Mouse (Mus musculus) bone marrow, adult 2 months (tissue): ENCODE data around the gene Gpr87. TPM values are rescaled to one million over a fixed set of nuclear protein-coding genes. Genes with fewer than 3 reads are reported as not detected.

Experiments
- H3K27ac ChIP-seq: fragments of 200-500 bp; 2 replicates; pipeline ENCODE4 v1.5.1; 2012; ENCODE audit warnings: low read depth, mild to moderate bottlenecking, control low read depth, inconsistent platforms, low read length; ENCODE audit not compliant: control insufficient read depth, poor library complexity, insufficient read depth
- H3K4me1 ChIP-seq: fragments of 200-500 bp; 2 replicates; pipeline ENCODE4 v1.6.1; 2011; ENCODE audit warnings: low read length; ENCODE audit not compliant: control insufficient read depth, insufficient read depth
- H3K4me3 ChIP-seq: fragments of 200-500 bp; replicated peaks from 2 replicates; pipeline ENCODE3; 2011; ENCODE audit warnings: mild to moderate bottlenecking, low read depth, low read length, control low read depth; ENCODE audit not compliant: control insufficient read depth
- CTCF ChIP-seq: fragments of 200-500 bp; IDR thresholded peaks from 2 replicates; pipeline ENCODE4 v1.5.1; 2011; ENCODE audit warnings: low read length, control low read depth; ENCODE audit not compliant: control insufficient read depth, insufficient read depth
- POLR2A ChIP-seq: fragments of 200-500 bp; IDR thresholded peaks from 2 replicates; pipeline ENCODE4 v1.6.1; 2011; ENCODE audit warnings: low read depth, mild to moderate bottlenecking, control low read depth, low read length, borderline replicate concordance; ENCODE audit not compliant: control insufficient read depth
- WGBS: fragments of 180-500 bp; shearing (Covaris S2); methylation state at CpG from one replicate; pipeline ENCODE4 v1.1.7; 2018; 5-methylcytosine and 5-hydroxymethylcytosine counted together
- polyA plus RNA-seq: library from polyadenylated mRNA; stranded (reverse); fragments of >200 nt; gene quantifications from 2 replicates; pipeline ENCODE4 v1.2.4, GENCODE M21; 2011; ENCODE audit warnings: low replicate concordance; ENCODE audit not compliant: missing spikeins, insufficient read depth, insufficient read length

The Gpr87 gene
- polyA plus RNA-seq, 1 experiment: not detected

- TF ChIP-seq POLR2A (no peak), CTCF (no peak)
- 87% methylated on average over 10 of the region's 10 CpGs for WGBS
- peaks cover 3% of the 10 kb centered on the region for H3K4me1 ChIP-seq
Observed at GRCm38 (mm10) chr3:59217211-59217610, 22.3 kb upstream of the Gpr87 start.

GRCm38 (mm10) chr3:59212404-59212803 lies 17.5 kb upstream of the Gpr87 start:
- TF ChIP-seq CTCF (no peak), POLR2A (no peak)
- H3K4me1 ChIP-seq: peaks cover 9% of the 10 kb centered on the region
- H3K4me3 ChIP-seq: no peak overlapping the region
- H3K27ac ChIP-seq: peak overlapping the region; percentile 38; the same call in 1 of the 2 replicates

More at GRCm38 (mm10) chr3:59217211-59217610, 22.3 kb upstream of the Gpr87 start:
- Histone ChIP-seq H3K4me3 (no peak overlapping the region), H3K27ac (no peak overlapping the region)

- Histone ChIP-seq H3K27ac (peak overlapping the region; percentile 33; the same call in 1 of the 2 replicates), H3K4me3 (peak overlapping the region; percentile 29), H3K4me1 (peaks cover 9% of the 10 kb centered on the region)
- TF ChIP-seq POLR2A (no peak), CTCF (no peak)
- WGBS: 15% methylated on average over 8 of the region's 8 CpGs
Observed at GRCm38 (mm10) chr3:59211784-59212183, 16.9 kb upstream of the Gpr87 start.

- TF ChIP-seq CTCF (no peak), POLR2A (no peak)
- Histone ChIP-seq H3K4me3 (peak within 1 kb of the TSS; percentile 47), H3K27ac (peak within 1 kb of the TSS; percentile 33), H3K4me1 (peaks cover 11% of the 10 kb centered on the region)
- 12% methylated on average over 6 of the region's 6 CpGs for WGBS
Observed at GRCm38 (mm10) chr3:59210727-59211126, 15.8 kb upstream of the Gpr87 start, which contains the start of gene P2ry13. Gene P2ry13 (minus strand): TSS chr3:59210882.

GRCm38 (mm10) chr3:59210089-59210488 lies 15.2 kb upstream of the Gpr87 start:
- H3K4me3 ChIP-seq: peak overlapping the region; percentile 47
- peaks cover 14% of the 10 kb centered on the region for H3K4me1 ChIP-seq
- peak overlapping the region; percentile 21; the same call in 1 of the 2 replicates for H3K27ac ChIP-seq
- WGBS: 59% methylated on average over 8 of the region's 8 CpGs
- TF ChIP-seq CTCF (no peak), POLR2A (no peak)

- TF ChIP-seq CTCF: 0 out of 2 replicates have a peak, but pooled peaks have one; percentile 16
- no peak for TF ChIP-seq POLR2A
- H3K27ac ChIP-seq: no peak overlapping the region
- 57% methylated on average over 4 of the region's 4 CpGs for WGBS
- peaks cover 16% of the 10 kb centered on the region for H3K4me1 ChIP-seq
- H3K4me3 ChIP-seq: peak overlapping the region; percentile 39
Observed at GRCm38 (mm10) chr3:59208650-59209548, 14.0 kb upstream of the Gpr87 start.

- Histone ChIP-seq H3K27ac (no peak overlapping the region), H3K4me3 (no peak overlapping the region), H3K4me1 (peaks cover 12% of the 10 kb centered on the region)
- TF ChIP-seq CTCF (no peak), POLR2A (no peak)
- 6% methylated on average over 4 of the region's 4 CpGs for WGBS
Observed at GRCm38 (mm10) chr3:59205941-59206340, 11.0 kb upstream of the Gpr87 start.

- WGBS: 42% methylated on average over 11 of the region's 11 CpGs
- peaks cover 10% of the 10 kb centered on the region for H3K4me1 ChIP-seq
- H3K4me3 ChIP-seq: no peak overlapping the region
- TF ChIP-seq CTCF (no peak), POLR2A (no peak)
- no peak overlapping the region; the same call in 1 of the 2 replicates for H3K27ac ChIP-seq
Observed at GRCm38 (mm10) chr3:59204719-59205503, 10.0 kb upstream of the Gpr87 start.
